17 mouse cellular contexts compared by ENCODE assay signal in the genomic region with DNA sequence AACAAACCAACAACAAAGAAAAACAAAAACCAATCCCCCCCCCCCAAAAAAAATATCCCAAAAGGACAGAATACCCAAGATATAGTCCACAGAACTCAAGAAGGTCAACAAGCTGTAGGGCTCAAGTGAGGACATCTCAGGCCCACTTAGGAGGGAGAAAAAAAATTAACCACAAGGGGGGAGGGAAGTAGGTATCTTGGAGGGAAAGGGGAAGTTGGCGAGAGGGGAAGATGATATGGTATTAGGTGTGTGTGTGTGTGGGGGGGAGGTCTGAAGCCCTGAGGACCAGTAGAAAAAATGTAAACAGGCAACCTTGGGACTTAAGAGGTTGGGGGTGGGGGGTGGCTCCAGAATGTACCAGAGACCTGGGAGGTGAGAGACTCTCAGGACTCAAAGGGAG.
"Had no signal": no experiment of that assay in that cellular context is flagged by ENCODE, and none has a peak within 500 bp of the region (broad histone marks: within the 10 kb centered on the region; RNA-seq: fewer than 3 reads in every experiment).

No protein-coding gene starts in this region.

- DNase-seq: lung, adult 18-20 months; lung, embryonic 14.5 days; lung, postnatal 10 days; lung, postnatal 4 days; retina, postnatal 1 day; right cerebral cortex, adult 18-20 months; right cerebral cortex, postnatal 25 days; right cerebral cortex, postnatal 4 days; spleen, adult 18-20 months; thymus, adult 18-20 months; thymus, postnatal 25 days; thymus, postnatal 4 days had no signal

- H3K9me3 ChIP-seq: midbrain, embryonic 13.5 days; midbrain, embryonic 15.5 days; neural tube, embryonic 12.5 days had no signal

- H3K4me2 ChIP-seq: lung, embryonic 14.5 days; midbrain, embryonic 11.5 days; midbrain, embryonic 13.5 days; midbrain, embryonic 15.5 days; neural tube, embryonic 12.5 days had no signal

- H3K4me3 ChIP-seq: megakaryocyte, embryonic 14.5 days; midbrain, embryonic 13.5 days; midbrain, embryonic 15.5 days; neural tube, embryonic 12.5 days had no signal

- H3K9ac ChIP-seq: lung, embryonic 14.5 days; midbrain, embryonic 13.5 days; midbrain, embryonic 15.5 days; neural tube, embryonic 12.5 days had no signal

- ATAC-seq: midbrain, embryonic 13.5 days; midbrain, embryonic 15.5 days had no signal

- H3K4me1 ChIP-seq: megakaryocyte, embryonic 14.5 days; midbrain, embryonic 13.5 days; midbrain, embryonic 15.5 days; neural tube, embryonic 12.5 days had no signal

- H3K36me3 ChIP-seq: midbrain, embryonic 13.5 days; midbrain, embryonic 15.5 days; neural tube, embryonic 12.5 days had no signal

- H3K27me3 ChIP-seq: megakaryocyte, embryonic 14.5 days; midbrain, embryonic 13.5 days; midbrain, embryonic 15.5 days; neural tube, embryonic 12.5 days had no signal

- H3K27ac ChIP-seq: midbrain, embryonic 13.5 days; midbrain, embryonic 15.5 days; neural tube, embryonic 12.5 days had no signal
